Mouse (Mus musculus): ENCODE measurements around the gene Herc2.

The Herc2 gene

DNA sequence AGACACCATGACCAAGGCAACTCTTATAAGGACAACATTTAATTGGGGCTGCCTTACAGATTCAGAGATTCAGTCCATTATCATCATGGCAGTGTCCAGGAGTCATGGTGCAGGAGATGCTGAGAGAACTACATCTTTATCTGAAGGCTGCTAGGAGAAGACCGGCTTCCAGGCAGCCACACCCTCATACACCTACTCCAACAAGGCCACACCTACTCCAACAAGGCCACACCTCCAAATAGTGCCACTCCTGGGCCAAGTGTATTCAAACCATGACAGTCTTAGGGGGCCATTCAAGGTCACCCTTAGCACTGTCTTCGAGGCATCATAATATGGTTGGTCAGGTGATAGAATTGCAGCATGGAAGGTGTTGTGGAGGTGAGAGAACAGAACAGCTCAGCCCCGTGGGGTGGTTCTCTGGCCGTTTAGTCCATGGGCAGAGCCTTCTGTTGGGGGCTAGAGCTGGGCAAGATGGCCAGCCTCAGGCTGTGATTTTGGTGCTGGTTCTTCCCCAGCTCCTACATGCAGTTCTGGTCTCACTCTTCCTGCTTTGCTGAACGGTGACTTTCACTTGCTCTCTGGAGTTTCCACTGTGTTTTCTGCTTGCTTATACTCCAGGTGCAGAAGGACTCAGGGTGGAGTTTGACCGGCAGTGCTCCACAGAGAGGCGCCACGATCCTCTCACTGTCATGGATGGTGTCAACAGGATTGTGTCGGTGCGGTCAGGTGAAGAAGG, 151.7 kb downstream of the Herc2 start:
- DNase-seq (ENCODE audit: low read depth), result no peak

DNA sequence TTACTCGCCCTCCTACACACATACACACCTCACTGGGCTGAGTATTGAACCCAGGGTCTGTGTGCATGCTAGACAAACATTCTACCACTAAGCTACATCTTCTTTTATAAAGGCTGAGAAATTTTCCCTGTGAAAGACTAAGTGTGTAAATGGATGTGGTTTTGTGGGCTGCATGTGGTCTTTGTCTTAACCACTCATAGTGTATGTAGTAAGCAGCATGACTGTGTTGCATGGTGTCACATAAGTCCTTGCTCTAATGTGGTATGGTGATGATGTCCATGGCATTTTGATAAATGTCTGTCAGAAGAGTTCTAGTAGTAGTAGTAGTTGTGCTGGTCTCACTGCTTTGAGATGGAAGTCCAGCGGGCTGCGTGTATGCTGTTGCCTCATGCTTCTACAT, 152.8 kb downstream of the Herc2 start:
- peak; percentile 60 for DNase-seq (ENCODE audit: low read depth)

DNA sequence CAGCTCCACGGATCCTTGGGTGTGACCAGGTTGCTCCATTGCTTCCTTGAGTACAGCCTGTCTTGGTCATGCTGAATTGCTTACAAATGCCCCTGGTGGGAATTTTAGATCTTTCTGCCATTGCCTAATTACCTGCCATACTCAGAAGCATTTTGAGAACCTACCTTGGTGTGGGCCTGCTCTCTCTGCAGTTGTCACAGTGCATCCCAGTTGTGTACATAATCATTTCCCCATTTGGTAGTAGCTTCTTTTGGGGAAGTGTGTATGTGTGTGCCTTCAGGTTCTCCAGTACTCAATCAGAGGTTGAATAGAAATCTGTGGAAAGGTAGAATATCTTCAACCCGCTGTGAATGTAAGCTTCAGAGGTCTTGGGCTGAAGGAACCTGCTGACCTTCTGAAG, 153.3 kb downstream of the Herc2 start:
- no peak for DNase-seq (ENCODE audit: low read depth)

DNA sequence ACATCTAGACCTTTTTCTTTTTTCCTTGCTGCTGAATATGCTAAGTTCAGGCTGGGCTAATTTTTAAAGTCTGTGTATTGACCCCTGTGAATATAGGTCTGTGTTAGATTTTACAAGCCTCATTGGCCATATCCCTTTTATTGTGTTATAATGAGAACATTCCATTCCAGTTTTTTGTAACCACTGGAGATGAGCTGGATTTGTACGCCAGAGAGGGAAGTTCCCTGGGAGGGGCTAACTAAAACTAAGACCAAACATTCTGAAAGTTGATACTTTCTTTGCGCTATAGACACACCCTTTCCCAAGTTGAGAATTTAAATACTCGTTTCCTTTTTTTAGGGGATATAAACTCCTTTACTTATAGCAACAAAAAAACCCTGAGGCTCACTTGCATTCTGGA, 154.9 kb downstream of the Herc2 start:
- DNase-seq (ENCODE audit: low read depth), result no peak

DNA sequence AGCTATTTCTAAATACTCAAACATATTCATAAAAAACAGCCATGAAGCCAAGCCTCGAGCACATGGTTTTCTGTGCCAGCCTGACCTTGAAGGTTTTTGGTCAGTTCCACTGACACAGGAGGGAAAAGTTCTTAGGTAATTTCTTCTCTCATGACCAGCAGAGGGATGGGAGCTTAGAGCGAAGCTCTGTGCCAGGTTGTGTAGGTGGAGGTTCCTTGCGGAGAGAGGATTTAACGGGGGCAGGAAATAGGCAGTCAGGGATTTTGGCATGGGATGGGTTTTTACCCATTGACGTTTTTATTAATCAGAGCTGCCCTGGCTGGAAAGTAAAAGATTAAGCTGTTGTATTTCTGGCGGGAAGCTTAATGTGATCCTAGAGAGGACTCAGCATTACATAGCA, 170.8 kb downstream of the Herc2 start:
- DNase-seq (ENCODE audit: low read depth), result no peak

DNA sequence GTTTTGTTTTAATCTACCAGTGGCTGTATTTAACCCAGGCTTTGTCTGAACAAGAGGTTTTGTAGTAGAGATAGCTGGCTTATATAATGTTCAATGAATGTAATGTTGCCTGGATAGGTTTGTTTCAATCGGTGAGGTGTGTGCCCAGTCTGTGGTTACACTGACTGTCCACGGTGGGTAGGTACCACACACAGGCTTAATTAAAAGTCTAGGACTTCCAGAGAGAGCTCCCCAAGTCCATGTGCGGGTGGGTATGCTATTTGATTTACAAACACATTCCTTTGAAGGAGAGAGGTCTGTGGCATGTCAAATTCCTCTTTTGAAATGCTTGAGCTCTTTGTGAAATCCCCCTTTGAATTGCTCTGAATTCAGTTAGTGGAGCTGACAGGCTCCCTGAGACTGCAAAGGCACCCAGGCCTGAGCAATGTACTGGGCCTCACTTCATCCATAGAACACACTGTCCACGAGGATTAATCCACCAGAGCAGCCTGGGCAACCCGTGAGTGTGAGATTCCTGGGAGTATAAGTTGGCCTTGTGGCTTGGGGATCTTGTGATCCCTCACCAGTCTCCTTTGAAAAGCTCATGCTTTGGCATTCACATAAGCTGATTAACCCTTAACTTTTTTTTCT, 185.9 kb downstream of the Herc2 start:
- no peak for DNase-seq (ENCODE audit: low read depth)

DNA sequence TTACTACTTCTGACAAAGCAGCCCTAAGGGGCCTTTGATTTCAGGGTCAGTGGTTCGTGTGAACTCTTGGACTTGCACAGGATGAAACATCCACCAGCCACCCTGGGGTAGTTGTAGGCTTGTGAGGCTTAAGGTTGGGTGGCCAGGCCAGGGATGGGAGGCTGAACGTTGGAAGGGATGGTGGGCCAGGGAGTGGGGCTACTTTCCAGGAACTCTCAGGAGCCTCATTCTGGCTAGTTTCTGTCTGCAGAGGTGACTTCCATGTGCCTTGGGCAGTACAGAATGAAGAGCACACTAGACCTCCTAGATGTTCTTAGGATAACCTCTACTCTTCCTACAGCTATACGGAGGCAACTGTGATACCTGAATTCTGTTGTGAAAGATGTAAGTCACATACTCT, 186.6 kb downstream of the Herc2 start:
- DNase-seq (ENCODE audit: low read depth), result no peak

DNA sequence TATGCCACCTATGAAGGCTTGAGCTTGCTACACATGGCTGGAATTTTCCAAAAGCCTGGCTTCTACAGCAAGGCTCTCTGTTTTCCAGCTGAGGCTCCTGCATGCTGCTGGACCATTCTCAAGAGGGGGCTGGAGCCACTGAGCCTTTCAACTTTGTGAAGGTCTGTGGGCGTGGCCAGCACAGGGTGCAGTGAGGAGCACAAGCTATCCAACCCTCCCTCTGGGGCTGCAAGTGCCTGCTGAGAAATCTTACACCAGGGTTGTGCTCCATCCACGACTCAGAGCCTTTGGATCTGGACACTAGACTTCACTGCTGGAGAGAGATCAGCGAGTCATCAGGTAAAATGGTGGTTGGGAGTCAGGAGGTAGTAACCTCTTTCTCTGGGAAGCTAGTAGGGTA, 189.5 kb downstream of the Herc2 start, which contains the start of gene Oca2:
Oca2 (plus strand) TSS at position 218 of the 400 bp plus-strand sequence.
- DNase-seq (ENCODE audit: low read depth), result no peak

DNA sequence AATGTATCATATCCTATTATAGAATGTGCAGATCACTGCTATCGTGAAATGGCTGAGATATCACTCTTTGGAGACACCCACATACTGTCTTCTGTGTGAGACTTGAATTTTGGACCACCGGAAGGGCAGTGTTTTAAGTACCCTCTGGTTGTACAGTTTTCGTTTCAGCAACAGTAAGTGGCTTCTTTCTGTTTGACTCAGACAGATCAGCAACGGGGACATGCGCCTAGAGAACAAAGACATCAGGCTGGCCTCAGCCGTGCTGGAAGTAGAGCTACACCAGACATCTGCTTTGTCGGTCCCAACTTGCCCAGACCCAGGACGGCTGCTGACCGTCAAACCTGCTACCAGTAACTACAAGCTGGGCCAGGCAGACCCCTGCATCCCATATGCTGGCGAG, 204.6 kb downstream of the Herc2 start:
- no peak for DNase-seq (ENCODE audit: low read depth)

DNA sequence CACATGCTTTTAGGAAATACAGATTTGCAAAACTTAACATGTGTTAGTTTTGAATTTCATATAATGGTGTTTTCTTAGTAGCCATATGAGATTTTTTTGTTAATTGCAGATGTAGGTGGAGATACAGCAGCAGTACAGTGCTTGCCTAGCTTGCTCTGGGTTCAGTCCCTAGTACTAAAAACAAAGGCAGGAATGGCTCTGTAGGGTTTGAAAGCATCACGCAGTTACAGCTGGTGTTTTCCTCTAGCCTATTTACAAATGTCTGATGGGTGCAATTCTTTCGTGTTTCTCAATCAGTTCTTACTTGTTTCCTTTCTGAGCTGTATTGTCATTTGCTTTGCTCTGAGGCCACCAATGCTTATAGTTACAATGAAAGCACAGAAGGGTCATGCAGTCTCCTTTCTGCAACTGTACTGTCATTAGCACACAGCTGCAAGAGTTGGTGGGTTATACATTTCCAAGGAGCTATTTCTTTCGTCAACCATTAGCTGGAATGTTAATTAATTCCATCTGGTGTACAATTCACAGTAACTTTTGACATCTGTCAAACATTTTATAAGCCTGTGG, 208.0 kb downstream of the Herc2 start:
- no peak for DNase-seq (ENCODE audit: low read depth)

DNA sequence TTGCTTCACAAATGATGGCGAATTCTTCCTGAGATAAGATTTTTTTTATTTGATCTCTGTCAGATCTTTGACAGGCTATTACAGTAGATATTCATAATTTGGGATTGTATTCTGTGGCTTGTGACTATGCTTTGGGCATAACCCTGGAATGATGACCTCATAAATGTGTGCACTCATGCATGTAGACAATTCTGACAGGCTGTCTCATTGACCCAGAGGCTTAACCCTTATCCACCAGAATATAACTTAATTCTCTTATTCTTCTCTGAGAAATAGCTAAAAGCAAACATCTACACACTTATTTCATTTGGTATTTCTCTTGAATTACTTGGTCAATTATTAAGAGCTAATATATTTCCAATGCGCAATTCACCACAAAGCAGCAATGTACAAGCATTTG, 227.5 kb downstream of the Herc2 start:
- DNase-seq (ENCODE audit: low read depth), result no peak
